Mouse (Mus musculus): Measurements from ENCODE around the gene Frmd4a. TPM values are rescaled to one million over a fixed set of nuclear protein-coding genes. Genes with fewer than 3 reads are reported as not detected.

The Frmd4a gene
- polyA plus RNA-seq, 1 experiment from 2014 or later = 33.0 TPM

DNA sequence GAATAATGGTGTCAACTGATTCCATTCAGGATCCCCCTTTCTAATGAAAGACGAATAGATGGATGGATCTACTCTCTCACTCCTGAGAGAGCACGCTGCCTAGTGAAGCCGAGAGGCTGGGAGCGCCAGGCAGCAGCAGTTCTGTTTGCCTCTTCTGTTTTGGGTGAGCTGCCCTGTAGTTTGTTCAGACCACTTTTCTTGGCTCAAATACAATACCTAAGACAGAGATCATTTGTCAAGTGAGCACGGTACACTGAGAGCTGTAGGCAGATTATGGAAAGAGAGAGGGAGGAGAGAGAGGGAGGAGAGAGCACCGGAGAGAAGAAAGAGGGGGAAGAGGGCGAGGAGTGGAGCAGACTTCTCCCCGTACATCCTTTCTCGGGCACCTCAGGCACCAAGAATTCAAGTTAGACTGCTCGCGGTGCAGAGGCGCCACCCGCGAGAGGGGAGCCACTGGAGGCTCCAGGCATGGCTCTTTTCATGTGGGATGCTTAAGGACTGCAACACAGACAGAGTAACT lies 135.1 kb downstream of the Frmd4a start:
- no peak for DNase-seq (ENCODE audit: extremely low spot score, low spot score)
- Histone ChIP-seq H3K4me1 (peaks cover 52% of the 10 kb centered on the region), H3K36me3 (replicated peaks) (no peaks in the 10 kb centered on the region), H3K9me3 (no peaks in the 10 kb centered on the region), H3K27ac (peak overlapping the region; percentile 86), H3K4me3 (peak overlapping the region; percentile 54), H3K27me3 (ENCODE audit: poor library complexity, severe bottlenecking) (peaks cover 45% of the 10 kb centered on the region)
- WGBS = 5% methylated on average over 14 of the region's 14 CpGs

DNA sequence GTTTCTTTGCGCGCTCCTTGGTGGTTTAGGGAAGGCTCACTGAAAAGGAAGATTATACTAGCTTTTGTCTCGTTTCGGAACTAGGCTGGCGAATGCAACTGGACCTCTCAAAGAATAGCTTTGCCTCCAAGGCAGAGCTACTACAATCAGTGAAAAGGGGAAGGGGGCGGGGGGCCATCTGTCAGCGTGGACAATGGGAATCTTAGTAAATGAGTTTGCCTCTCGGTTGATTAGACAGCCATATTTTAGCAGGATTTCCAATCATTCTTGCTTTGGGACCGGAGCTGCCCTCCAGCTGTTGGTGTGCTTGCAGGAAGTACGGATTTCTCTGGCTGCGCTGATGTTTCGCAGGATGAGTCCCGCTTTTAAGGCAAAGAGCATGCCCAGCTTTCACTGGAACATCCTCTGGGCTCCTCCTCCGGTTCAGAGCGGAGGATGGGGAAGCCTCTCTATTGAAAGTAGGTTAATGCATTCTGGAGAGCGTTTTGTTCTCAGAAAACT lies 135.7 kb downstream of the Frmd4a start:
- Histone ChIP-seq H3K27me3 (ENCODE audit: poor library complexity, severe bottlenecking) (peaks cover 45% of the 10 kb centered on the region), H3K27ac (peak overlapping the region; percentile 86), H3K36me3 (replicated peaks) (no peaks in the 10 kb centered on the region), H3K4me1 (peaks cover 53% of the 10 kb centered on the region), H3K9me3 (no peaks in the 10 kb centered on the region), H3K4me3 (peak overlapping the region; percentile 54)
- DNase-seq (ENCODE audit: extremely low spot score, low spot score) = peak; percentile 60
- WGBS = 1% methylated on average over 16 of the region's 16 CpGs

DNA sequence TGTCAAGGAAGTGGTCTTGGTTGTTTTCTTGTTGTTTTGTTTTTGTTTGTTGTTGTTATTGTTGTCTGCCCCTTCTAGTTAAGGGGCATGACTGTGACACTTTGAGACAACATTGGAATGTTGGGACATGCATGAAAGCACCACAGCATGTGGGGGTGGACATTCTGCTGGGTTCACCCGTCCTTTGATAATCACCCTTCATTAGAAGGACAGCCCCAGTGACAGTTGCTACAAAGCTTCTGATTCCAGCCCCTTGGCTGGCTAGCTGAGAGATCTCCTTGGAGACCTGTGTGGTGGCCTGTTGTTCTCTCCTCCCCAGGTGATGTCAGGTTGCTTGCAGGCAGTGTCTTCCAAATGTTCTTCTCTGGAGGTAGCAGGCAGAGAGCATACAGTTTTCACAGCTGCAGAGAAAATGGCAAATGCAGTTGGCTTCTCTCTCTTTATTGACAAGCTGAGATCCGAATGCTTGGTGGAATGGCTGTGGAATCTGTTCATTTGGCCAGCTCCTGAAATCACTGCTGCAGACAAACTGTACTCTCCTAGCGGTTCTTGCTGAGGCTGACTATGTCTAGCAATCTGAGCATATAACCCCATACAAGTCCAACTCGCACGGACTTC lies 136.6 kb downstream of the Frmd4a start:
- peaks cover 53% of the 10 kb centered on the region for H3K4me1 ChIP-seq
- 71% methylated on average over 5 of the region's 5 CpGs for WGBS
- peak overlapping the region; percentile 86 for H3K27ac ChIP-seq

DNA sequence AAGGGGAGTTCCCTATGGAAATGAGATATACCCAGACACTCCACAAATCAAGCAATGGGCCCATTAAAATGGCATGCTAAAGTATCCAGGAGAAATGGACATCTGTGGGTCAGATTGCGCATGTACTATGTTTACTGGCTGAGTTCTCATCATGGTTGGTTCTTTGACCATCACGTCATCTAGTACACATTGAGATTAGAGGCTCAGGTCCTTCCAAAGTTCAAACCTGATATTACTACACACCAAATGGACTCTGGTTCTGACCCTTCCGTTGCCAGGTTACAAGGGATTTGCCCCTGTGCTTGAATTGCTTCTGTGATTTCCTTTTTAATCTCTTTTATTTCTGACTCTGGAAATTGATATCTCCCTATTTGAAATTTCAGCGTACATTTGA lies 137.1 kb downstream of the Frmd4a start:
- Histone ChIP-seq H3K27me3 (ENCODE audit: poor library complexity, severe bottlenecking) (peaks cover 40% of the 10 kb centered on the region), H3K9me3 (no peaks in the 10 kb centered on the region), H3K4me3 (peak overlapping the region; percentile 54; the same call in 1 of the 2 replicates), H3K27ac (peak overlapping the region; percentile 57), H3K4me1 (peaks cover 53% of the 10 kb centered on the region), H3K36me3 (replicated peaks) (no peaks in the 10 kb centered on the region)
- 88% methylated on average over 4 of the region's 4 CpGs for WGBS
- DNase-seq (ENCODE audit: extremely low spot score, low spot score) = no peak

More for the DNA sequence above, 136.6 kb downstream of the Frmd4a start:
- Histone ChIP-seq H3K36me3 (replicated peaks) (no peaks in the 10 kb centered on the region), H3K9me3 (no peaks in the 10 kb centered on the region), H3K4me3 (peak overlapping the region; percentile 54), H3K27me3 (ENCODE audit: poor library complexity, severe bottlenecking) (peaks cover 45% of the 10 kb centered on the region)
- peak; percentile 20 for DNase-seq (ENCODE audit: extremely low spot score, low spot score)

DNA sequence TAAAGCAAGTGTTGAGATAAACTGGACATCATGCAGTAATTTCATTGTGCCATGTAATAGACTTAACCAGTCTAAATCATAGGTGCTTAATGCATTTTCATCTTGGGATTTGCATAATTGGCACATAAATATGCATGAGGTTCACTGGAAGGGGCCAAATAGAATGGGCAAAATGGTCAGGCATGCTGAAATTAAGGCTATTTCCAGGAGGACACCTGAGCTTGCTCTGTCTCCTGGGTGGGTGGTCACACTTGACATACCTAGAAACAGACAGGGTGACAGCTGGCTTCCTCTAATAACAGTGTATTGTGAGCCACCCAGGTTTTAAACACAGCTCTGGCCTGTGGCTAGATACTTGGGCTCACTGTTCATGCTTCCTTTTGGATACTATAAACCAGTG lies 137.9 kb downstream of the Frmd4a start:
- peaks cover 33% of the 10 kb centered on the region for H3K27me3 ChIP-seq (ENCODE audit: poor library complexity, severe bottlenecking)
- no peaks in the 10 kb centered on the region for H3K9me3 ChIP-seq
- H3K36me3 ChIP-seq (replicated peaks) = no peaks in the 10 kb centered on the region
- H3K27ac ChIP-seq = no peak overlapping the region
- H3K4me1 ChIP-seq = peaks cover 53% of the 10 kb centered on the region
- DNase-seq (ENCODE audit: extremely low spot score, low spot score) = no peak
- no peak overlapping the region for H3K4me3 ChIP-seq

DNA sequence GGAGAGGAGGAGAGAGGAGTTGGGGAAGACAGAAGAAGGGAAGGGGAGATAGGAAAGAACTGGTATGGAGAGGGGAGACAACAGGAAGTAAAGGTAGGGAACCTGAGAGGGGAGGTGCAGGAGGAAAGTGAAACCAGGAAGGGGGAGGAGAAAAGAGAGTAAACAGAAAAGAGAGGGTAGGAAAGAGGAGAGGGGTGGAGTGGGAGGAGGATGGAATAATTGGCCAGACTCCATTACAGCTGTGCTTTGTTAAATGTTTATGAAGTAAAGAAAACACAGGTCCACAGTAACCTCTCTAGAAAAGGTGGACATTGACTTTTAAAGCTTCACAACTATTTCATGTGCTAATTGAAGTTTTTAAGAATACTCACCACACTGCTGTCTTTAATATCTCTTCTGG lies 139.0 kb downstream of the Frmd4a start:
- no peak for DNase-seq (ENCODE audit: extremely low spot score, low spot score)
- H3K36me3 ChIP-seq (replicated peaks) = no peaks in the 10 kb centered on the region
- H3K27ac ChIP-seq = no peak overlapping the region
- H3K4me3 ChIP-seq = no peak overlapping the region
- peaks cover 53% of the 10 kb centered on the region for H3K4me1 ChIP-seq
- peaks cover 22% of the 10 kb centered on the region for H3K27me3 ChIP-seq (ENCODE audit: poor library complexity, severe bottlenecking)
- no peaks in the 10 kb centered on the region for H3K9me3 ChIP-seq

DNA sequence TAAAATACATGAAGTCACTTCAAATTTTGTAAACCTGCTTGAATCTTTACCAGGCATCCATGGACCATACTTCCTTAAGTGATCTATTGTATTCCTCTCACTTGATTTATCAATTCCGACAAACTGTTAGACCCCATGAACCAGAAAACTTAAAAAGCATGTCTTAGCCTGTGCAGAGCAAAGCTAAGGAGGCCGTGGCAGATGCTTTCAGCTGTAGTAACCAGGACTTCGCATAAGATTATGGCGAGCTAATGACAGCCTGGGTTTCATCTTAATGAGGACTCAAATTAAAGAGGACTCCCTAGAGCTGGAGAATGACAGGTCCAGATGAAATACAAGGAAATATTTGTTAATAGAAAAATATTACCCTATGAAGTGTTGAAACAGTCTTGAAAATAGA lies 139.9 kb downstream of the Frmd4a start:
- Histone ChIP-seq H3K36me3 (replicated peaks) (no peaks in the 10 kb centered on the region), H3K27ac (no peak overlapping the region), H3K9me3 (no peaks in the 10 kb centered on the region), H3K4me1 (peaks cover 50% of the 10 kb centered on the region), H3K27me3 (ENCODE audit: poor library complexity, severe bottlenecking) (peaks cover 13% of the 10 kb centered on the region), H3K4me3 (no peak overlapping the region)
- DNase-seq (ENCODE audit: extremely low spot score, low spot score) = no peak
- WGBS = 82% methylated on average over 4 of the region's 4 CpGs

DNA sequence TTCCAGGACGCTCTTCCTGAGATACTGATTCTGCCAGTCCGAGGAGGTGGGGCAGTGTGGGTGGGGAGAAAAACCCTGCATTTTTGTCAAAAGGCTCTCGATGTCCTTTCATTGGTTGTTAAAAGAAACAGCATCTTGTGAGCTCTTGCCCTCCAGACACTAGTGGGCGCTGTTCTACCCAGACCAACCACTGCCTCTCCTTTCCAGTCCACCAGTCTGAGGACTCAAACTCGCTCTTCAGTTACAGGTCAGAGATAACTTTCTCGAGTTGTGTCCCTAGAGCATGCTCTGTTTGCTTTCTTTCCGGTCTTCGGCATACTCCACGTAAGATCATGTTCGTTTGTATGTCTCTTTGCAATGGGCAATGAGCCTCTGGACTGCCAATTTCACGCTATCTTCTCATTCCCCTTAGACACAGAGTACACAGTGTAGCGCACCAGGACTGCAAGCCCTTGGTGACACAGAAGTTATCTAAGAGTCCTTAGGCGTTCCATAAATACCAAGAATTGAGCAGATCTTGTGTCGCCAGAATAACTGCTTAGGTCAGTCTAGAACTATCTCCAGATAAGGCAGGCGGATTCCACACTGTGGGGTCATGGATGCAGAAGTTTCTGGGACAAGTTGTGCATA lies 142.2 kb downstream of the Frmd4a start:
- no peaks in the 10 kb centered on the region for H3K9me3 ChIP-seq
- 83% methylated on average over 15 of the region's 15 CpGs for WGBS
- peaks cover 27% of the 10 kb centered on the region for H3K4me1 ChIP-seq
- peaks cover 7% of the 10 kb centered on the region; the same call in 1 of the 2 replicates for H3K27me3 ChIP-seq (ENCODE audit: poor library complexity, severe bottlenecking)
- H3K27ac ChIP-seq = no peak overlapping the region
- no peak for DNase-seq (ENCODE audit: extremely low spot score, low spot score)
- H3K36me3 ChIP-seq (replicated peaks) = no peaks in the 10 kb centered on the region
- no peak overlapping the region for H3K4me3 ChIP-seq

DNA sequence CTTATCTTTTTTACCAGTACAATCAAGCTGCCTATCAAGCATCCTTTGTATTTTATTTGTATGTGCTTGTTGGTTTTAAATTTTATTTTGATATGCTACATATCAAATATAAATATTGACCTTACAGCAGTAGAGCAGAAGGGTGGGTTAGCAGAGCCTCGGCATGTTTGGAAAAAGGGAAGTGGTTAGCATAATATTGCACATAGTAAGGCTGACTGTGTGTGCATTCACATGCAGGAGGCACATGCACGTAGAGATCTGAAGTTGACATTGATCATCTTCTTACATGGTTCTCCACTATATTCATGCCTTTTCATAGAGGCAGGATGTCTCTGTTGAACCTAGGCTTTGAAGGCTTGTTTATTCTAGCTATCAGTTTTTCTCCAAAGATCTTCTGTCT lies 148.7 kb downstream of the Frmd4a start:
- no peak for DNase-seq (ENCODE audit: extremely low spot score, low spot score)
- Histone ChIP-seq H3K4me1 (peaks cover 12% of the 10 kb centered on the region; the same call in 1 of the 2 replicates), H3K27ac (no peak overlapping the region), H3K27me3 (ENCODE audit: poor library complexity, severe bottlenecking) (no peaks in the 10 kb centered on the region), H3K36me3 (replicated peaks) (no peaks in the 10 kb centered on the region), H3K9me3 (no peaks in the 10 kb centered on the region), H3K4me3 (no peak overlapping the region)
- WGBS = 91% methylated on average over 2 of the region's 2 CpGs

DNA sequence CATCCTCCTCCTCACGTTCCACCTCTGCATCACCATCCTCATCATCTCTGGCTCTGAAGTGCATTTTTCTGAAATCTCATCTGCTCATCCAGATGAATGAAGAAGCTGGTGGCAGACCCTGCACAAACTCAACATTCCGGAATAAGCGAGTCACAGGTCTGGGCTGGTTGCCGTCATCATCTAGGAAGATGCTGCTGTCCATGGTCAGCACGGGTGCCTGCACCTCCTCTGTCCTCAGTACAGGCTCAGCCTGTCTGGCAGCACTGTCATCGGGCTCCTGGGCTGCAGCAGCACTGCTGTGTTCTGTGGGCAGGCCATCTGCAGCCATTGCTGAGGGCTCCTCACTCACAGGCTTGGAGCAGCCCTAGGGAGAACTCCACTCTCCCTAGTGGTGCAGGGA lies 149.6 kb downstream of the Frmd4a start:
- Histone ChIP-seq H3K36me3 (replicated peaks) (no peaks in the 10 kb centered on the region), H3K4me1 (peaks cover 12% of the 10 kb centered on the region; the same call in 1 of the 2 replicates), H3K4me3 (no peak overlapping the region), H3K9me3 (no peaks in the 10 kb centered on the region), H3K27ac (no peak overlapping the region), H3K27me3 (ENCODE audit: poor library complexity, severe bottlenecking) (no peaks in the 10 kb centered on the region)
- WGBS = 94% methylated on average over 6 of the region's 6 CpGs
- DNase-seq (ENCODE audit: extremely low spot score, low spot score) = no peak

DNA sequence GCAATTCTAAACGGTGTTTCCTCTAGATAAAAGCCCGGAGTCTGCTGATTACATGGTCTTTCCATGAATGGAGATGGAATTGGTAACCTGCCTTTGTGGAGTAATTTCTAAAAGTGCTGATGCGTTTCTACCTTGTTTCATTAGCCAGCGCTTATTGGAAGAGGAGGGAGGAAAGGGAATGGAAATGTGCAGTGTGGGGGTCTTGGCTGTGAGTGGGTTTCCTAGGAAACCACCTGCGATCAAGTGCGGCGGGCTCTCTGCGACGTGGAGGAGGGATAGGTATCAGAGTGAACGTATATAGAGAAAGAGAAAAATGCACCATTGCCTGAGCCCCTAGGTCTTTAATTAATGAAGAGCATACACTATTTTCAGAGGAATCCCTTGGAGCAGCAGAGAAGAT lies 152.2 kb downstream of the Frmd4a start:
- Histone ChIP-seq H3K4me1 (peaks cover 12% of the 10 kb centered on the region; the same call in 1 of the 2 replicates), H3K36me3 (replicated peaks) (no peaks in the 10 kb centered on the region), H3K4me3 (no peak overlapping the region), H3K27me3 (ENCODE audit: poor library complexity, severe bottlenecking) (no peaks in the 10 kb centered on the region), H3K9me3 (no peaks in the 10 kb centered on the region), H3K27ac (no peak overlapping the region)
- DNase-seq (ENCODE audit: extremely low spot score, low spot score) = no peak
- 86% methylated on average over 10 of the region's 10 CpGs for WGBS

DNA sequence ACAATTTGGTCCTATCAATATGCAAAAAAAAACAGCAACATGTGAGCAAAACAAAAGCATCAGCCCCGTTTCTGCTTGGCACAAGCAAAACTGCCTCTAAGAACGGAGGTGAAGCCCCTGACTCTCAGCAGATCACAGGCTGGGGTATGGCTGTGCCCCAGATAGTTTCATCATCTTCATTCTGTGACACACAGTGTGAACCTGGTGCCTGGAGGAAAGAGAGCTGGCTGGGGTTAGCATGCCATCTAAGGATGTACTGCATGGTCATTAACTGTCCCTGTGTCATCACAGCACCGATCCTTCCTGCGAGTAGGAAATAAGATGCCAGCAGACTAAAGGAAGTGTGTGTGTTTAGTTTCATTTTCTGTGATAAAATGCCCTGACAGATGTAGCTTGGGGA lies 152.7 kb downstream of the Frmd4a start:
- Histone ChIP-seq H3K4me1 (peaks cover 12% of the 10 kb centered on the region; the same call in 1 of the 2 replicates), H3K27ac (no peak overlapping the region), H3K9me3 (no peaks in the 10 kb centered on the region), H3K27me3 (ENCODE audit: poor library complexity, severe bottlenecking) (no peaks in the 10 kb centered on the region), H3K4me3 (no peak overlapping the region), H3K36me3 (replicated peaks) (no peaks in the 10 kb centered on the region)
- DNase-seq (ENCODE audit: extremely low spot score, low spot score) = no peak
- WGBS = 91% methylated on average over 4 of the region's 4 CpGs

DNA sequence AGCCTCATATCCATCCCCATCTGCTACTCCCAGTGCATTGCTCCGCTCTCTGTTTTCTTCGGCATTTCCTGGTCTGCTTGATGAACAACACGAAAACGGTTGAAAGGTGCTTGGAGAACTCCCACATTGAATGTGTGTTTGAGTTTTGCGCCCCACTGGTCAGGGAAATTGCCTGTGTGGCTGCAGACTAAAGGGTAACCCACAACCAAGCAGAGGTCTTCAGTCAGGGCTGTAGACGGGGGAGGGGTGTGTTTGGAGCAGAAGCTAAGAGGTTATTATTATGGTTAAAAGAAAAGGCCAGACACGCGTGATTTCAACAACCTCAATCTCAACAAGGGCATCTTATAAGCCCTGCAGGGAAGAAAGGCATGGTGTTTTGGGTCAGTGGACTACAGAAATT lies 167.5 kb downstream of the Frmd4a start:
- Histone ChIP-seq H3K36me3 (replicated peaks) (no peaks in the 10 kb centered on the region), H3K4me3 (no peak overlapping the region), H3K9me3 (no peaks in the 10 kb centered on the region; the same call in 1 of the 2 replicates), H3K4me1 (peaks cover 10% of the 10 kb centered on the region), H3K27ac (no peak overlapping the region), H3K27me3 (ENCODE audit: poor library complexity, severe bottlenecking) (no peaks in the 10 kb centered on the region)
- 88% methylated on average over 8 of the region's 8 CpGs for WGBS
- DNase-seq (ENCODE audit: extremely low spot score, low spot score) = no peak

All from forebrain, embryonic 10.5 days (tissue).